Mouse (Mus musculus): ENCODE data around the gene Shisal1. TPM values are rescaled to one million over a fixed set of nuclear protein-coding genes. Genes with fewer than 3 reads are reported as not detected.

The Shisal1 gene
- polyA plus RNA-seq, 1 experiment from 2014 or later, result 0.06 TPM

DNA sequence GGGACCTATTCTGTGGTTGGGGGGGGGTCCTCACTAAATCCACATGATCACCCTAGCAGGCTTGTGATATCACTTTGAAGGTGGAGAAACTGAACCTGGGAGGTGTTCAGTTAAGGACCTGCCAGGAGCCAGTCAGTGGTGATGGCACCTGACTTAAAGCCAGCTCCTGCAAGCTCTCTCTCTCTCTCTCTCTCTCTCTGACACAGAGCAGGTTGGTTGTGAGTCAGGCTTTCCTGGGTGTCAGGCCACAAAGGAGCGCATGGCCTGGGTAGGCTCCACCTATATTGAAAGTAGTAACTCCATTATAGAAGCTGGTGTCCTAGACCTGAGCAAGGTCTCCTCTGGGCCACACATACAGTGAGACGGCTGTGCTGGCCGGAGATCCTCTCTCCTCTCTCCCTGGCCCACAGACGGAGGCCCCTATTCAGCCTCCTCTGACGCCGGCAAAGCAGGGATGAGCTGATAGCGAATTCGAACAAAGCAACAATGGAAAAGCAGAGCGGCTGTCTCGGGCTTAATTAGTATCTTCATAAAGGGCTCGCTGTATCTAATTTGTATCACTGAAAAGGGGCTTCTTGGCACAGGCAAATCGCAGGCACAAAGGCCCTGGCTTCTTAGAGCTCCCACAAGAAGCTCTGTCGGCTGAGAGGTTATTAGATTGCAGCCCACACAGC lies 29.2 kb downstream of the Shisal1 start:
- DNase-seq (ENCODE audit: low spot score) (no peak), ATAC-seq (no peak)
- H3K4me3 ChIP-seq (ENCODE audit: low read depth, low read length), result no peak overlapping the region
- H3K9ac ChIP-seq (replicated peaks; ENCODE audit: low read depth), result no peak overlapping the region
- no peaks in the 10 kb centered on the region for H3K4me1 ChIP-seq (ENCODE audit: insufficient read depth, low read depth, low read length)
- no peak for TF ChIP-seq CTCF (IDR thresholded peaks at IDR 0.05)
- no peak overlapping the region for H3K27ac ChIP-seq (ENCODE audit: low read length)
- H3K9me3 ChIP-seq (ENCODE audit: low read length), result no peaks in the 10 kb centered on the region
- no peaks in the 10 kb centered on the region for H3K36me3 ChIP-seq (ENCODE audit: insufficient read depth, low read length)
- no peak overlapping the region for H3K4me2 ChIP-seq (replicated peaks; ENCODE audit: low read depth, low read length)
- 61% methylated on average over 13 of the region's 13 CpGs for WGBS
- H3K27me3 ChIP-seq (replicated peaks; ENCODE audit: insufficient read depth, low read length), result no peaks in the 10 kb centered on the region

DNA sequence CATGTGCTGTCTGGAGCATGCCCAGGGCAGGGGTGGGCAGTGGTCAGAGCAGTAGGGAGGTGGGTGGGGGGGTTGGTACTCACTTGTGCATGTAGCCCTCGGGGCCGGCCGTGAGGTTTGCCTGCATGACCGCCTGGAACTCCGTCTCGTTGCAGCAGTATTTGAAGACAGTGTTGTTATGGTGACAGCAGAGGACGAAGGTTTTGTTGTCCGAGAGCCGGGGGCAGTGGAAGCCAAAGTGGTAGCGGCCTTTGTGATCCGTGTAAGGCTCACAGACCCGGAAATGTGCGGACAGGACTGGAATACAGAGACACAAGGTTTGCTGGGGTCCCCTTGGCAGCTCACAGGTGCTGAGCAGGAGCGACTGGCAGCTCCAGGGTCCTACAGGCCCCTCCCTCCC lies 29.9 kb downstream of the Shisal1 start:
- H3K4me2 ChIP-seq (replicated peaks; ENCODE audit: low read depth, low read length), result no peak overlapping the region
- DNase-seq (ENCODE audit: low spot score), result no peak
- no peaks in the 10 kb centered on the region for H3K36me3 ChIP-seq (ENCODE audit: insufficient read depth, low read length)
- H3K4me3 ChIP-seq (ENCODE audit: low read depth, low read length), result no peak overlapping the region
- ATAC-seq, result no peak
- no peak overlapping the region for H3K27ac ChIP-seq (ENCODE audit: low read length)
- no peak for TF ChIP-seq EP300 (IDR thresholded peaks at IDR 0.05)
- H3K27me3 ChIP-seq (replicated peaks; ENCODE audit: insufficient read depth, low read length), result no peaks in the 10 kb centered on the region
- WGBS, result 65% methylated on average over 14 of the region's 14 CpGs
- no peaks in the 10 kb centered on the region for H3K9me3 ChIP-seq (ENCODE audit: low read length)
- no peaks in the 10 kb centered on the region for H3K4me1 ChIP-seq (ENCODE audit: insufficient read depth, low read depth, low read length)
- no peak overlapping the region for H3K9ac ChIP-seq (replicated peaks; ENCODE audit: low read depth)

DNA sequence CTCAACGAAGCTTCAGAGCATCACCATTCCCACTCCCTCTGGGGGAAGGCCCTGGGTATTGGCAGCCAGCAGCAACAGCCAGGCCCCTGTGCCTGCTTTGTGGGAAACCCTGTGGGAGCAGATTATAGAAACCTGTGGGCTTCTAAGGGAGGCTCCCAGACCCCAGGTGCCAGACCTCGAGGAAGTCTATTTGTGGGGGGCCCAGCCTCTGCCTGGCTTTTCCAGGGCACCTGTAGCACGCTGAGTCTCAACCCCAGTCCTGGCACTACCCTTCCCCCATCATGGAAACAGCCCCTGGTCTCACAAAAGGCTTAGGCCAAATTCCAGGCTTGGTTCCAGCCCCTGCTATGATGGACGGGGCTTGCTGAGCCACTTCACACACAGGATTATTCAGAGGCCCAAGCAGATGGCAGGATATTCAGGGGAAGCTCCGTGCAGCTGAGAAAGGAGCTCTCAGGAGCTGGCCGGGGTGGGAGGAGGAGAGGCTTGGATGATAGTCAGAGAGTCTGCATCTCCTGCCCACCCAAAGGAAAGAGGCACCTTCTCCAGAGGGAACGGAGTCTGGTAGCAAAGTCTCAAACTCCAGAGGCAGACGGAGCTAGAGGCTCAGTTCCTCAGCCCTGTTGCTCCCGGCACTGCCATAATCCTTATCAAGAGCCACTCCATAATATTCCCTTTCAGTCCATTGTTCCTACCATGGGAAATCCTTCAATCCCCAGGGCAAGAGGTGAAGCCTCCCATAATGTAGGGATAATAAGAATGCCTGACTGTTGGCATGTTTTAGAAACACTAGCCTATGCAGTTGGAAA lies 32.7 kb downstream of the Shisal1 start:
- H3K36me3 ChIP-seq (ENCODE audit: insufficient read depth, low read length), result no peaks in the 10 kb centered on the region
- H3K27ac ChIP-seq (ENCODE audit: low read length), result no peak overlapping the region
- H3K9ac ChIP-seq (replicated peaks; ENCODE audit: low read depth), result no peak overlapping the region
- no peaks in the 10 kb centered on the region for H3K27me3 ChIP-seq (replicated peaks; ENCODE audit: insufficient read depth, low read length)
- no peak for ATAC-seq
- H3K9me3 ChIP-seq (ENCODE audit: low read length), result no peaks in the 10 kb centered on the region
- 39% methylated on average over 9 of the region's 9 CpGs for WGBS
- H3K4me3 ChIP-seq (ENCODE audit: low read depth, low read length), result no peak overlapping the region
- no peaks in the 10 kb centered on the region for H3K4me1 ChIP-seq (ENCODE audit: insufficient read depth, low read depth, low read length)
- no peak for TF ChIP-seq EP300 (IDR thresholded peaks at IDR 0.05)
- no peak for TF ChIP-seq CTCF (IDR thresholded peaks at IDR 0.05)
- no peak overlapping the region for H3K4me2 ChIP-seq (replicated peaks; ENCODE audit: low read depth, low read length)
- no peak for DNase-seq (ENCODE audit: low spot score)

DNA sequence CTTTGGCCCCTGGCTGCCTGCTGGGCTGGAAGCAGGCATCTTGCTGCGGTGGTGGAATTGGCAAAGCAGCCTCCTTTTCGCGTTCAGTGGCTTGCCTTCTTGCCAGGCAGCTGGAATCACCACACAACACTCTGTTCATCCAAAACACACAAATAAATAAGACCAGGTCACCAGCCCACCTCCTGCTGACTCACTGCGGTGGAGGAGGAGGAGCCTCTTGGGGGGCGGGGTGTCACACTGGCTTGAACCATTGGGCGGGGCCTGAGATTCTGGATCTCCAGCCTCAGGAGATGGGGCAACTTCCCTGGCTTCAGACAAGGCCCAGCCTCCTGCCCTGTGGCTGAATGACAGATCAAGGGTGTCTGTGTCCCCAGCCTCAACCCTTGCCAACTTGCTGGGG lies 34.5 kb downstream of the Shisal1 start:
- DNase-seq (ENCODE audit: low spot score), result peak; percentile 74
- Histone ChIP-seq H3K27me3 (replicated peaks; ENCODE audit: insufficient read depth, low read length) (no peaks in the 10 kb centered on the region), H3K4me2 (replicated peaks; ENCODE audit: low read depth, low read length) (no peak overlapping the region), H3K9me3 (ENCODE audit: low read length) (no peaks in the 10 kb centered on the region), H3K36me3 (ENCODE audit: insufficient read depth, low read length) (no peaks in the 10 kb centered on the region), H3K4me1 (ENCODE audit: insufficient read depth, low read depth, low read length) (no peaks in the 10 kb centered on the region), H3K27ac (ENCODE audit: low read length) (no peak overlapping the region), H3K9ac (replicated peaks; ENCODE audit: low read depth) (no peak overlapping the region), H3K4me3 (ENCODE audit: low read depth, low read length) (no peak overlapping the region)
- no peak for TF ChIP-seq CTCF (IDR thresholded peaks at IDR 0.05)
- no peak for TF ChIP-seq EP300 (IDR thresholded peaks at IDR 0.05)
- ATAC-seq, result peak; percentile 83
- WGBS, result 10% methylated on average over 5 of the region's 6 CpGs

DNA sequence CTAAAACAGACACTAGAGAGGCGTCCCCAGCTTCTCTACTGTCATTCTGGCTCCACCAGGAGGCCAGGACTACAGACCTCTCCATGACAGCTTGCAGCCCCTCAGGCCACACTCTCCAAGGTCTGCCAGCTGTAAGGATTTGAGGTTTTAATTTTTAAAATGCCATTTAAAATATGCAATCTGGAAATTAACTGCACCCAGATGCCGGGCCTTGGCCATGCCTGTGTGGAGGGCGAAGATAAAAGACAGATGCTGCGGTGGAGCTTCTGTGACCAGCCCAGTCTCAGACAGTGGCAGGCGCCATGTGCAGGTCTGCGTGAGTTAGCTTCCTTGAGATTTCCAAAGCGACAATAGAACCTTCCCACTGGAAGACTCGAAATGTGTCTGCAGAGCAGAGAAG lies 36.8 kb downstream of the Shisal1 start:
- H3K9me3 ChIP-seq (ENCODE audit: low read length), result no peaks in the 10 kb centered on the region
- WGBS, result 65% methylated on average over 8 of the region's 8 CpGs
- no peaks in the 10 kb centered on the region for H3K36me3 ChIP-seq (ENCODE audit: insufficient read depth, low read length)
- H3K4me2 ChIP-seq (replicated peaks; ENCODE audit: low read depth, low read length), result no peak overlapping the region
- no peak for DNase-seq (ENCODE audit: low spot score)
- no peak overlapping the region for H3K9ac ChIP-seq (replicated peaks; ENCODE audit: low read depth)
- no peaks in the 10 kb centered on the region for H3K4me1 ChIP-seq (ENCODE audit: insufficient read depth, low read depth, low read length)
- no peak overlapping the region for H3K27ac ChIP-seq (ENCODE audit: low read length)
- no peak overlapping the region for H3K4me3 ChIP-seq (ENCODE audit: low read depth, low read length)
- ATAC-seq, result no peak
- no peaks in the 10 kb centered on the region for H3K27me3 ChIP-seq (replicated peaks; ENCODE audit: insufficient read depth, low read length)
- TF ChIP-seq EP300 (IDR thresholded peaks at IDR 0.05) (no peak), CTCF (IDR thresholded peaks at IDR 0.05) (no peak)

DNA sequence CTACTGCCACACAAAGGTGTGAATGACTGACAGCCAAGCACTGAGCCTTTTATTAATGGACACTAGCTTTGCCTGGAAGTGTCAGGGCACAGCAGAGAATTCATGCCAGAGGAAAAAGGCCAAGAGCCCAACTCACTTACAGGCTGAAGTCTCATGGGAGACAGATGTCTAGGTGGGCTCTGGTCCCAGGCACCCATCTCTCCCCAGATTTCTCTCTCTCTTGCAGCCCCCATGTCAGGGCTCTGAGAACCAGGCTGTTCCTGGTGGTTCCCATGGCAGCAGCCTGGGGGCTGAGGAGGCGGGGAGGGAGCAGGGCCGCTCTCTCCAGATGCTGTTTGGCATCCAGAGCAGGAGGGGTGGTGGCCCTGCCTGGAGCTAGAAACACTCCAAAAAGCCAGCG lies 38.3 kb downstream of the Shisal1 start:
- H3K27ac ChIP-seq (ENCODE audit: low read length), result no peak overlapping the region
- H3K36me3 ChIP-seq (ENCODE audit: insufficient read depth, low read length), result no peaks in the 10 kb centered on the region
- ATAC-seq, result no peak
- H3K4me3 ChIP-seq (ENCODE audit: low read depth, low read length), result no peak overlapping the region
- no peak overlapping the region for H3K9ac ChIP-seq (replicated peaks; ENCODE audit: low read depth)
- H3K4me2 ChIP-seq (replicated peaks; ENCODE audit: low read depth, low read length), result no peak overlapping the region
- WGBS, result 48% methylated on average over 3 of the region's 3 CpGs
- TF ChIP-seq CTCF (IDR thresholded peaks at IDR 0.05) (no peak), EP300 (IDR thresholded peaks at IDR 0.05) (no peak)
- no peaks in the 10 kb centered on the region for H3K4me1 ChIP-seq (ENCODE audit: insufficient read depth, low read depth, low read length)
- DNase-seq (ENCODE audit: low spot score), result no peak
- no peaks in the 10 kb centered on the region for H3K9me3 ChIP-seq (ENCODE audit: low read length)
- no peaks in the 10 kb centered on the region for H3K27me3 ChIP-seq (replicated peaks; ENCODE audit: insufficient read depth, low read length)

Measured in lung, postnatal 0 days (tissue).